Mouse (Mus musculus): ENCODE measurements around the gene Serpina3m.
"Not testable (repeated sequence)": the region's sequence is repeated elsewhere in the genome, so short reads cannot be mapped to it uniquely, and the experiment has no call there.

Gene Serpina3m

DNA sequence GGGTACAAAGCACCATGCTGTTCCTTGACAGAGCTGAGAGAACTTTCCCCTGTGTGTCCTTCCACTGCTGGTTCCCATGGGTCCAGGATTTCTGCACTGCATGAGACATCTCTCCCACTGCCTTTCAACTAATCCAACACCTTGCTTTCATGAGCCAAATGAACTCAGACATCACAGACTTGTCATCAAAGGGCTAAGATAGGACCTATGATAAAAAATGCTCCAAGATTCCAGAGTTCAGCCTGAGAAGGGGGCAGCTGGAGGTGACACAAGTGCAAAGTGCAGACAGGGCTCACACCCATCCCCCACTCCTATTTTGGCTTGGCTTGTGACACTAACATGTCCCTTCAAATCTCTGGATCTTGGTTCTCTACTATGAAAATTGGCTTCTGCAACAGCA is 50.2 kb downstream of the Serpina3m start:
- no peak for DNase-seq (ENCODE audit: low spot score)

DNA sequence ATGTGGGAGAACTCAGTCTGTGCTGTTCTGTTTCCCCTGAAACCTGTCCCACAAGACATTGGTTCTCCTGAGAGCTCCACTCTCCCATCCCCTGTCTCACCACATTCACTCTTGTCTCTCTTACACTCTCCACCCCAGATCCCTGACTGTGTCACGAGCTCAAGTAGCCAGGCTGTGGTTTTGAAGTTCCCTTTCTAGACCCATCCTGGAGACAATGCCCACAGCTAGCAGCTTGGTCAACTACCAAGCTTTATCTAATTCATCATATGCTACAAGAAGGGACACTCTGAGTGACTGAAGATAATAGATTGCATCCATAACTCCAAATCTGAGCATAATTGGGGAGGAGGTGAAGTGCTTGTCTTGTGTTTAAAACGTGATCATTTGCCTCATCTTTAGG is 52.8 kb downstream of the Serpina3m start:
- not testable (repeated sequence) for DNase-seq (ENCODE audit: low spot score)

- DNase-seq (ENCODE audit: low spot score): no peak
These were observed 65.7 kb downstream of the Serpina3m start for GRCm38 (mm10) chr12:104403968-104404367.

DNA sequence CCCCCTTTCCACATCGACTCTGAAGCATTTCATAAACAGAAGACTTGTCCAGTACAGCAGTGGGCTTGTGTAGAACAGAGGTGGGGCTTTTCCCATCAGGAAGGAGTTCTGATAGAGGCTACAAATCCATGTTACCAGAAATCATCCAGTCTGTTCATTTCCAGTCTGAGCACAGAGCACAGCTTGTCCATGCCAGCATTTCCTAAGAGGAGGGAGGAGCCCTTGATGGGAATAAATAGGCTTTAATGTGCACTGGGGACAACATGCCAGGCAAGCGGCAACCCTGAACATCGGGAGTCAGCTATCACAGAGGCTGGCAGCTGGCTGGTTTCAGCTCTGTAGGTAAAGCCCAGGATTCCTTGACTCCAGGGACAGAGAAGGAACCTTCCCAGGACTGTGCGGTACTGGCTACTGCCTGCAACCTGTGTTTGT is 68.2 kb downstream of the Serpina3m start, which contains the start of gene Serpina3n:
Gene Serpina3n (plus strand): TSS at position 276 of the 432 bp plus-strand sequence.
- DNase-seq (ENCODE audit: low spot score): no peak

DNA sequence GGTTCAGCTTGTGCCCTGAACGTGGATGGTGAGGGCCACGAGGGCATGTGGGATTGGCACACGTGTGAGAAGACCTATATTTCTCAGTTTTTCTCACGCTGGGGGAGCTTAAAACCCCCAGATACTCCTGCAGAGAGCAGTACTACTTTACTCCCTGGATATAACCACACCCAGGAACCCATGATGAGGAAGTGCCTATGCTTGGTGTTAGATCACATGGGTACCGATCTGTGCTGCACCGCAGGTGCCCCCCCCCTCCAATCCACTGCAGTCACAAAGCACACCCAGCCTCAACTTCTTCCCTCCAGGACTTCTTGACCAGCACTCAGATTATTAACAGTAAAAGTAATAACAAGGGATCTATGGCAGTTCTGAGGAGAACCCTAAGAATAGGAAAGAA is 74.2 kb downstream of the Serpina3m start:
- no peak for DNase-seq (ENCODE audit: low spot score)

GRCm38 (mm10) chr12:104414576-104414975 is 76.3 kb downstream of the Serpina3m start:
- DNase-seq (ENCODE audit: low spot score): no peak

- no peak for DNase-seq (ENCODE audit: low spot score)
These were observed 77.5 kb downstream of the Serpina3m start for GRCm38 (mm10) chr12:104415625-104416315.

GRCm38 (mm10) chr12:104418340-104419135 is 80.3 kb downstream of the Serpina3m start:
- peak; percentile 59 for DNase-seq (ENCODE audit: low spot score)

DNA sequence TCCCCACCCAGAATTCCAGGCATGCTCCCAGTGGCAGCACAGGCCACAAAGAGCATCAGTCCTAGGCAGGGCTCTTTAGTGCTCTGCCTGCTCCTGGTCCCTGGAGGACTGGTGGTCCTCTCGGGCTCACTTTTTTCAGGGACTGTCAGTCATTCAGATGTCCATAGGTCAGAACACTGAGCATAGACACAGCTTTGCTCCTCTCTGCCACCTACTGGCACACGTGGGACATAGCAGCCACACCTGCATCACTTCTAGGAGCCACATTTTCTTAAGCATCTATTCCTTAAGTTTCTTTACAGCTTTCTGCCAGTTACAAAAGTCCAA is 80.8 kb downstream of the Serpina3m start:
- DNase-seq (ENCODE audit: low spot score): no peak

DNA sequence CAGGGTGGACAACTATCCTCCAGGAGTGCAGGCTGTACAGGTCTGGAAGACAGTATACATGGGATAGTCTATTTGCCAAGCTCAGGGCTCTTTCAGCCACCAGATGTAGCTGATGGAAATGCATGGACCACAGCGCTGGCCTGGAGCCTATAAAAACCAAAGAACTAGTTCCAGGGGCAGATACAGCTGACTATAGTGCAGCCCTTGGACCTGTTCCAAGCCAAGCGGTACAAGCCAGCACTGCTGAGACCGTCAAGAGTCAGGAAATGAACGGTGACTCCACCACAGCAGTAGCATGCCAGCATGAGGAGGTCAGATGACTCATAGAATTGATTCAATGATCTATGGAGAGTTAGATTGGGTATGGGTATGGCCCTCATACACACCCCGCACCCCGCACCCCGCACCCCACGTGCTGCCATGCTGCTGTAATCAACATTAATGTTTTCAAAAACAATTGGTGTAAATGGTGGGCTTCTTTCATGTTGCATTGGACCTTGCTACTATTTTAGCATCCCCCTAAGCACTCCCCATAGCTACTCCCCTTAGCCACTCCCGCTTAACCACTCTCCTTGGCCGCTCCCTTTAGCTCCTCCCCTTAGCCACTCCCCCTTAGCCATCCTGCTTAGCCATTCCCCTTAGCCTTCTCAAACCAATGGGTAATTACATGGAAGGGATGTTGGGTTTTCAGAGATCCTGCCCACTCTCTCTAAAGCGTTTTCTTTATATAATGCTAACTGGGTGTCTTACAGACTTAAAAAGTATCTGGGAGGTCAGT is 84.5 kb downstream of the Serpina3m start:
- no peak for DNase-seq (ENCODE audit: low spot score)

- DNase-seq (ENCODE audit: low spot score): no peak
These were observed 87.3 kb downstream of the Serpina3m start for GRCm38 (mm10) chr12:104425591-104425990.

GRCm38 (mm10) chr12:104426915-104427314 is 88.6 kb downstream of the Serpina3m start:
- DNase-seq (ENCODE audit: low spot score): no peak

DNA sequence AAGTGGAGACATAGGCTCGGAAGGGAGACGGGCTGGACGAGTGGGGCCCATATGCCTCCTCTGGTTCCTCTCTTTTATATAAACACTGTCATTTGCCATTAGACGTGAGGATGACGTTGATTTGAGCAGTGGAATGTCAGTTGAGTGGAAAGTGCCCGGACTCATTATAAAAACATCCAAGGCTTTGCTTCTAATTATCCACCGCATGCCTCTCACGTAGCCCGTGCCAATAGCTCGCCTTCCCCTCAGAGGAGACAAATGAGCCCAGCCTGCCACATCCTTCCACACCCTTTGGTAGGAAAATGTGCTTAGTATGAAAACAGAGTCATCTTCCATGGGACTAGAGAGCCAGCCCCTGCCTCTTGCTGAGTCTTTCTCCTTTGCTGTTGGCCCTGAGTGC is 93.1 kb downstream of the Serpina3m start:
- DNase-seq (ENCODE audit: low spot score): no peak

DNA sequence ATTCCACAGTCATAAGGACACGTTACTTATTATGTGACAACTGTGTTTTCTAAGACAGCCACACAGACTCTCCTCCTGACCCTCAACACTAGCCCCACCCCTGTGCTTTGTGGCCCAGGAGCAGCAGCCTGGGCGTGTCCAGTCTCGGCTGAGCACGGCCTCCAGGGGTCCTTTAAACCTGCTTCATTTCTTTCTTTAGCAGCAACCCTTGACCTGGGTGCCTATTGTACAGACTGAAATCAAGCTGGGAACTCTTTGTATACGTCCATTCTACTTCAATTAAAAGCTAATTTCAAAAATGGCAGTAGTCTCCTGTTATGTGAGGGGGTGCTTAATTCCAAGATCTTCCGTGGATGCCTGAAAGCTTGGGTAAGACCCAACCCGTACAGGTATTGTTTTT is 94.9 kb downstream of the Serpina3m start:
- no peak for DNase-seq (ENCODE audit: low spot score)

DNA sequence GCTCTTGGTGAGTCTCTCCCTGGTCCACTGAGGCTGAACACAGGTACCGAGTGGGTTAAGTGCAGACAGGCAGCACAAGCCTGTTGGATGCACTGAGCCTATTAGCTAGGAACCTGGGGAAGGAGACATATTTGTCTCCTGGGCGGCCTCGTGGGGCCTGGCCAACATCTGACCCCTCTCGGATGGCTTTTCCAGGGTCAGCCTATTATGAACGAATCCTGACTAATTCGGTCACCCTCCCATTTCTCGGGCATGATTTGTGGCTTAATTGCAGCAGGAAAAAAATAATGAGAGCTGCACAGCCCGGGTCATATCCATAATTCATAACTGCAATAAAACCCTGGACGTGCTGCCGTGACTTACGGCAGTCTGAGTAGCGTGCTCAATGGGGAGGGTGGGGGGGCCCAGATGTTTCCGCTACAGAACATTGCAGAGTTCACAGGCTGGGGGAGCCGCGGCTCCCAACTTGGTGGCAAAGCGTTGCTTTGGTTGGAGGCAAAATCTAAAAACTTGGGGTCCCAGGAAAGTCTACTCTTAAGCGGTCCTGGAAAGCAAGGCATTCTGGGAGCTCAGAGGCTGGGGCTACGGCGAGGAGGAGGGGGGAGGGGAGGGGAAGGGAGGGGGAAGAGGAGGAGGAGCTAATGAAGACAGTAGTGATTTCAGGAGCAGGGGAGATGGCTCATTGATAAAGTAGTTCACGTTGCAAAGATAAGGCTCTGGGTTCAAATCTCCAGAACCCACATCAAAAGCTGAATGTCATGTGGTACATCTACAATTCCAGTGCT is 95.9 kb downstream of the Serpina3m start:
- DNase-seq (ENCODE audit: low spot score): no peak

GRCm38 (mm10) chr12:104440087-104440760 is 101.9 kb downstream of the Serpina3m start:
- DNase-seq (ENCODE audit: low spot score): peak; percentile 73

- DNase-seq (ENCODE audit: low spot score): peak; percentile 50
These were observed 105.4 kb downstream of the Serpina3m start for GRCm38 (mm10) chr12:104443716-104444115.

Measured in testis, postnatal 14 days (tissue).